Mouse (Mus musculus): Measurements from ENCODE around the gene Ddx47. TPM values are rescaled to one million over a fixed set of nuclear protein-coding genes. Genes with fewer than 3 reads are reported as not detected.

Gene Ddx47
- total RNA-seq, 4 experiments from 2014 or later = 58.5 to 71.2 (median 60.2) TPM

DNA sequence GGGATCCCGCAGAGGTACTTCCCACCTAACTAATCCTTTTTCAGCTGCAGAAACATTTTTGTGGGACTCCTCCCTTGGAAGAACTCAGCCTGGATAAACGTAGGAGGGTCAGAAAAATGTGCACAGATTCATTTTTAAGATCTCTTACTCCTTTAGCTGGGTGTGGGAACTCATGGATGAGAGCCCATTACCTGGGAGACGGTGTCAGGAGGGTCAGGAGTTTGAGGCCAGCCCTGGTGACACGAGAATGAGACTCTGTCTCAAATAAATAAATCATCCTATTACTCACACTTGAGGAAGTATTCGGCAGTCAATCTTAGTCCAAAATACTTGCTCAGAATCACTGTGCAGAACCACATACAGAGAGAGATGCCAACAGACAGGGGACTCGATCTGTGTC lies 58.4 kb downstream of the Ddx47 start:
- no peak for DNase-seq (ENCODE audit: low spot score in 2 of 2)

DNA sequence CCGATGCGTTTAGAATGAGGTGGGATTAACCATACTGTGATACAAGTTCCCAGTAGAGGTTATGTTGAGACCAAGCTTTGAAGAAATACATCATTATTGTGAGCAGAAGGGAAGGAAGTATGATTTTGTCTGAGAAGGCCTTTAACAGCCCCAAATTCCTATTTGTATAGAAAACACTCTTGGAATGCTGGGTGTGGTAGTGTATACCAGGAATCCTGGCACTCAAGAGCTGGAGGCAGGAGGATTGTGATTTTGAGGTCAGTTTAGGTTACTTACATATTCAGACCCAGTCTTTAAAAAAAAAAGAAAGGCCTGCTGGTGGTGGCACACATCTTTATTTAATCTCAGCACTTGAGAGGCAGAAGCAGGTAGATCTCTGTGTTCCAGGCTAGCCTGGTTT lies 58.9 kb downstream of the Ddx47 start:
- DNase-seq (ENCODE audit: low spot score in 2 of 2) = no peak

Other genes with a start within 250 kb of the Ddx47 start
- 10 to 100 TPM; 10.4 to 13.8 (median 11.5) TPM for gene Dusp16, start 219.0 kb upstream of the Ddx47 start, total RNA-seq (2022)
- gene Crebl2, start 181.5 kb upstream of the Ddx47 start, total RNA-seq (2022) = 10 to 100 TPM; 37.8 to 51.0 (median 44.1) TPM
- gene Gpr19, start 113.0 kb upstream of the Ddx47 start, total RNA-seq (2022) = 10 to 100 TPM; 25.3 to 28.9 (median 27.3) TPM
- 10 to 100 TPM; 35.4 to 46.5 (median 40.5) TPM for gene Cdkn1b, start 91.2 kb upstream of the Ddx47 start, total RNA-seq (2022)
- 1 to 10 TPM; 2.5 to 3.2 (median 3.1) TPM for gene Apold1, start 29.9 kb upstream of the Ddx47 start, total RNA-seq (2022)
- gene Gprc5a, start 54.0 kb downstream of the Ddx47 start, total RNA-seq (2022) = under 1 TPM in 1 of 4 experiments, not detected in 3; 0.21 TPM
- gene Gprc5d, start 106.7 kb downstream of the Ddx47 start, total RNA-seq (2022) = under 1 TPM in 2 of 4 experiments, not detected in 2; 0.25 to 0.47 TPM
- gene Fam234b, start 186.4 kb downstream of the Ddx47 start, total RNA-seq (2022) = 100 to 1,000 TPM; 137 to 162 (median 153) TPM
- gene Hebp1, start 186.4 kb downstream of the Ddx47 start, total RNA-seq (2022) = 10 to 100 TPM; 69.4 to 91.3 (median 78.1) TPM
- under 1 TPM in 1 of 4 experiments, not detected in 3; 0.82 TPM for gene Gsg1, start 242.7 kb downstream of the Ddx47 start, total RNA-seq (2022)